Mouse (Mus musculus) gastrocnemius, adult 18-20 months (tissue): ENCODE results near the gene Gm28710. TPM values are rescaled to one million over a fixed set of nuclear protein-coding genes. Genes with fewer than 3 reads are reported as not detected.

Source experiments
- DNase-seq: peaks from one replicate; pipeline ENCODE4 v3.0.0; 2021; ENCODE audit warnings: low spot score
- long read RNA-seq, 2 experiments: library from polyadenylated mRNA; stranded (forward); transcript quantifications; one replicate each; pipeline ENCODE4 v2.0.0; 2021
- total RNA-seq, 2 experiments: library from RNA; stranded (reverse); gene quantifications; 2 replicates each; pipeline ENCODE4 v1.2.3; 2021

Gm28710 gene
- not detected for total RNA-seq
- long read RNA-seq, experiment 1: 0 reads
- long read RNA-seq, experiment 2: 0 reads

DNA sequence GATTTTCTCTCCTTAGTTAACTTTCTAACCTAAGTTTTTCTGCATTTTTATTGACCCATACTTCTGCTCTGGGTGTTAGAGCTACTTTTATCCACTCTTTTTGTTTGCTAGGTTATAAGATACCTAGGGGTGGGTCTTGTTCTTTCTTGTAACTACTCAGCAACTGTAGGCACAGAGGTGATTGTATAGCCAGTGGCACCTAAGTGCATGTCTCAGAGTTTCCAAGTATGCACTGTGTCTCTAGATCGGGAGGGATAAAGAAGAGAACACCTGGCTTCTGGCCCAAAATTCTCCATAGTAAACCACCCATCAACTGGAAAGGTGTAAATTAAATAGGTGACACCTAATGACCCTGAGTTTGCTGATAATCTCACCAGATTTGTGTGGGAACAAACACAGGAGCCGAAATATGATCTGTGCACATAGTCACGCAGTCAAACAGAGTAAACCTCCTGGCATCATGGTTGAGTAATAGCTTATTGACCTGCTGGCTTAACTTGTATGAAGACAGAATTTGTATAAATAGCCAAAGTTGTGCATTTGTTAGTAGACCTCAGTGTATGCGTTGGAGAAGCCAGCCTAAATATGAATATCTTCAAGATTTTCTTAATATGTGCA is at the start of gene Gm28710:
Gene Gm28710 (plus strand): TSS at position 568 of the 618 bp plus-strand sequence.
- DNase-seq: no peak

DNA sequence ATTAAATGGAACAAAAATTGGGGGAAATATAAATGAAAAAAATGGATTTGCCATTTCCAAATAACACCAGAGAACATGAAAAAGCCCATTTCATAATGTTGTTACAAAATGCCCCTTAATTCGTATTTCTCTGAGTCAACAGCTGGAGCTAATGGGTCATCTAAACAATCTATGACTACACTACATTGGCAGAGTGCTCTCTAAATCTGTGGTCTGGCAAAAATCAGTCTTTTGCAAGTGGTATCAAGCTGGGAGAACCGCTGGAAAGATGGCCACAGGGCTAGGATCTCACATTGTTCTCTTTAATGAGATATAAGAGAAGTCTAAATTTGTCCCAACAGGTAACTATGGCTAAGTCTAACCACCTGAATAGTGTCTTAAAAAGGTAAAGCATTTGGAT is 14.4 kb upstream of the Gm28710 start:
- no peak for DNase-seq

DNA sequence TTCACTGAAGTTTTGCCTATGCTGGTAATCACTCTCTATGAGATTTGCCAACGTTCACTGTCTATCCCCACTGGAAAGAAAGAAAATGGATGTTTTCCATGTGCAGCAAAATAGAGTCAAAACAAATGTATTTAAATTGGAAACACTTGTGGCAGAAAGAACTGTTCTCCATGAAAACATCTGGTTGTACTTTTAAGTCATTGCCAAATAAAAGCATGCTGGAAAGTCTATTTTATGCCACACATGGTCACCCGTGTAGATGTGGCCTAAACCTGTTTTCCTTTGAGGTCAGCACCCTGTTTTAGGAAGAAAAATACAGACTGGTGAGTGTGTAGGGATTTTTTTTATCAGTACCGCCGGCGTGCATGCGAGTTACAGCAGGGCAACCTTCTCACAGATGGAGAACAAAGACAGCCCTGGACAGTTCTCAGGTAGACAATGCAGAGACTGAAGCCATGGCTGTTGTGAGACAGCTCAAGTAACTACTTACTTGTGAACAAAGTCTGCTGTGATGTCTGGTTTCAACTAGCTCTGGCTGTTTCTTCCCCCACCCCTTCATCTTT is 12.9 kb upstream of the Gm28710 start:
- no peak for DNase-seq

DNA sequence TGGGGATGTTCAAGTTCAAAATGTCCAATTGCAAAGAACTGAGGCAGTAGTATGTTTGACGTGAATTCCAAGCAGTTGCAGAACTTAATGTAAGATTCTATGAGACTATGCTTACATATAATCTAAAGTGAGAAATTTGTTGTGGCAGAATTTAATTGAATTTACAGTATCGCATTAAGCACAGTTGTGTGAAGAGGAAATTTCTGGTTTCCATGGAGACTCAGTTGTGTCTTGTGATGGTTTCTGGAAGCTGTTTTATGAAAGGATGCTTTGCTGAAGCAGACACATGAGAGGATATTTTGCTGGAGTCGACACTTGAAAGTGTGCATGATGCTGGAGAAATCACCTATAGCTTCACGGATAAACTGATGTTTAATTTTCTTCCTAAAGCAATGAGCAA is 6.0 kb upstream of the Gm28710 start:
- DNase-seq: no peak

DNA sequence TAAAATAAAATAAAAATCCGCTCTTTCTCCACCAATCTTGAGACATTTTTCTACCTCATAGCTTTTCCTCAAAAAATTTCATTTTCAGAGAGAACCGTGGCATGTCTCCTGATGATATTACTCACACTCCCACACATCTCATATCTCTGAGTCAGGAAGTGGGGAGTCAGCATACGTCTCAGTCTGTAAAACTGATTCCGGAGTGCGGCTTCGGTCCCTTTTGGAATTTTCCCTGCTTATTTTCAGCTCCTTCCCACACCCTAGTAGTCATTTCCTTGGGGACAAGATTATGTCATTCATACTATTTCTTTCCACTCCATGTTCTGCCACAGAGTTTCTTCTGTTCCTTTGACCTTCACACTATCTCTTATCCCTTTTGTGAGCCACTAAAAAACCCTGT is 3.4 kb downstream of the Gm28710 start:
- no peak for DNase-seq

DNA sequence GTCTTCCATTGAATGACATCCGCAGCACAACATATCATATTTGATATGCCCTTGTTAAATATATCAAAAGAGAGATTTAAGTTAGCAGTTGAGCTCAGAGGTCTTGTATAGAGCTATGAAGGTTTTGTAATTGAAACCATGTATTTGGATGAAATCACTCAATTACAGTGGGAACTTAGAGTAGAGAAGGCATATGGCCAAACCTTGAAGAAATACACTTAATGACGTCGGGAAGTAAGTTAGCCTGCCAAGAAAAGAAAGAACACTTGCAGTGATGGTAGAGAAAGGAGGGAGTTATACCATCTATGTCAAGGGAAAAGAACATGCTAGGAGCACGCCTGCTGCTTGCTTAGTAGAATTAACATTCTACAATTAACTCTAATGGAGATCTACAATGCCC is 11.1 kb downstream of the Gm28710 start:
- no peak for DNase-seq

DNA sequence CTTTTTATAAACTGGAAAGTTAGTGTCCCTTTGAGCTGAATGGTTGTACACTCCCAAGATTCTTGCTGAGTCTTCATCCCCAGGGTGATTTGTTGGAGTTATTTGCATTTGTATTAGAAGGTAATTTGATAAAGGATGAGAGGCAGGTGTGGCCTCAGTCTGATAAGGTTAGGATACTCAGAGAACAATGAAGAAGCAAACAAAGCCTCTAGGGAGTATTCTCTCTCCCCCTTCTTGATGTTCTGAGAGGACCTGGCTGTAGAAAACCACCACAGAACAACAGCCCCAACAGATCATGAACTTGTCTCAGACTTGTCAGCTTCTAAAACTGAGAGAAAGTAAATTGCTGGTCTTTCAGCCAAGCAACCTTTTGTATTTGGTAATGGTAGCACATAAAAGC is 47.4 kb downstream of the Gm28710 start:
- no peak for DNase-seq

DNA sequence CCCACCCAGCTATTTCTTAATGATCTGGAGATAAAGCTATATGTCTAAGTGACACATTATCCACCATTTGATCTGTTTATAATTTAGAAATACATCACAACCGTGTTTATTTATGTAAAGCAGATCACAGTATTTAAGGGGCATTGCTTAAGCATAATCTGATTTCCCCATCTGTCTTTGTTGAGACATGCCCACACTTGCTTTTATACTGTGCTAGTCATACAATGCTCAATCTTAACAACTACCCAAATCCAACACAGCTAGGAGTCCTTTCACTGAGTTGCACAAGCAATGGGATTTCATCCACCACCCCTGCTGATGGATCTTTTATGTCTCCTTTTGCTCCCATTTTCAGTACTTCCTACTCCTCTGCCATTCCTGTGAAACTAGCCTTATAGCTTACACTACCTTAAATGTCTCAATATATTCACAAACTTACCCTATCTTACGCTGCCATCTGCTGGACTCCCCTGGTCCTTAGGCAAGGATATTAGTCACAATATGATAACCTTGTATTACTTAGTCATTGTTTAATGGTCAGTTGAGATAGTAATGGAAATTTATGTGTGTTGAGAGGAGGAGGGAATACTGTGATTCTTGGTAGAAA is 77.8 kb downstream of the Gm28710 start:
- DNase-seq: peak; percentile 8

DNA sequence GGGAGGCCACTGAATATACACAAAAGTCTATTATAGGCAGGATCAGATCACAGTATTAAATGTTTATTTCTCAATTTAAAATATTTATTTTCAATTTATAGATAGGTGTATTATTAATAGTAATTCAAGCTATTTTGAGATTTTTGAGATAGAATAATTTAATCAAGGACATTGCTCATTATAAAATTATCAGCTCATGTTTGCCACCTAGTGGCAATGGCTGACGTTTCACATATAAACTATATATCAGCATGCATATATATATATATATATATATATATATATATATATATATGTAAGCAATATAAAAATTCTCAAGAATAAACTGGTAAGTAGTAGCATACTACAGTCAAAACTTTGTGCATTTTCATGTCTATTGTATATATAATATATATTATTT is 102.6 kb downstream of the Gm28710 start:
- no peak for DNase-seq

DNA sequence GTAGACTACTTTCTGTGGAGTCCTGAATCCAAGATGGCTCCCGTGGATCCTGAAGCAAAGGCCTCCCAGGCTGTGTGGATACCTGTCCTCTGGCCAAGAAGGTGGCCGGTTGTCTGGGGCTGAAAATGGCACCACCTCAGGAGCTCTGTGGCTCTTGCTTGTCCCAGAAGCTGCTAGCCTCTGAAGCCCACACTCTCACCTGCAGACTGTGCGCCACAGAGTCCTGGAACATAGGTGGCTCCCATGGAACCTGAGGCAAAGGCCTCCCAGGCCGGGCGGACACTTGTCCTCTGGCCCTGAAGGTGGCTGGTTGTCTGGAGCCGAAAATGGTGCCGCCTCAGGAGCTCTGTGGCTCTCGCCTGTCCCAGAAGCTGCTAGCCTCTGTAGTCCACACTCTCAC is 128.2 kb downstream of the Gm28710 start:
- no peak for DNase-seq

DNA sequence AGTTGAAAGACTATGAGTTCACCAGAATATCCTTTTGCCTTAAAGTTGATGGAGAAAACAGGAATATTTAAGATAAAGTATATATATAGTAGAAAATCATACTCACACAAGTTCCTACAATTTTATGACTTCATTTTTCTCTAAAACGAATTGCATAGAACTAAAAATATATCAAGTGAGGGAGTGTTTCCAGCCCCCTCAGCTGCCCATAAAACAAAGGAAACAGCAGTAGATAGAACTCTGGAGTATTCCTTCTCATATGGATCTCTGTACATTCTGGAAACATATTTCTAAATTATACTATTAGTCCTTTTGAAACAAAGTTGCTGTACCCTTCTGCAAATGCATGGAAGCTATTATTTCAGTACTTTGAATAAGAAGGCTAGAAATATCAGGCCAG is 130.9 kb downstream of the Gm28710 start:
- no peak for DNase-seq

Other genes starting within 250 kb of the Gm28710 start
- under 1 TPM; 0.26 to 0.37 TPM for gene Hgf, start 238.3 kb upstream of the Gm28710 start, total RNA-seq